Mouse (Mus musculus): ENCODE results near the gene Yif1a.

The Yif1a gene

GRCm38 (mm10) chr19:5118384-5118698 lies 30.0 kb downstream of the Yif1a start, which contains the start of gene Klc2:
Gene Klc2, minus strand, starts transcription at chr19:5118560.
- DNase-seq (ENCODE audit: low spot score) = no peak

- peak; percentile 58 for DNase-seq (ENCODE audit: low spot score)
Observed at GRCm38 (mm10) chr19:5122492-5122891, 34.2 kb downstream of the Yif1a start.

GRCm38 (mm10) chr19:5123241-5123640 lies 34.9 kb downstream of the Yif1a start:
- no peak for DNase-seq (ENCODE audit: low spot score)

GRCm38 (mm10) chr19:5124055-5124614 lies 35.8 kb downstream of the Yif1a start:
- no peak for DNase-seq (ENCODE audit: low spot score)

- DNase-seq (ENCODE audit: low spot score) = no peak
Observed at GRCm38 (mm10) chr19:5129770-5130169, 41.4 kb downstream of the Yif1a start.

GRCm38 (mm10) chr19:5131237-5131636 lies 42.9 kb downstream of the Yif1a start:
- DNase-seq (ENCODE audit: low spot score) = no peak

- peak; percentile 43 for DNase-seq (ENCODE audit: low spot score)
Observed at GRCm38 (mm10) chr19:5139640-5140039, 51.3 kb downstream of the Yif1a start.

Data from ovary, postnatal 36 days (tissue).